Mouse (Mus musculus) c-Kit-positive CD71-positive TER-119-negative erythroid progenitor cells, embryonic 14.5 days (primary cell): ENCODE results near the gene 4931428L18Rik.

ENCODE experiments used
- DNase-seq: peaks from one replicate; pipeline ENCODE4 v3.0.0-alpha.2; 2013; ENCODE audit warnings: low read depth

4931428L18Rik gene

DNA sequence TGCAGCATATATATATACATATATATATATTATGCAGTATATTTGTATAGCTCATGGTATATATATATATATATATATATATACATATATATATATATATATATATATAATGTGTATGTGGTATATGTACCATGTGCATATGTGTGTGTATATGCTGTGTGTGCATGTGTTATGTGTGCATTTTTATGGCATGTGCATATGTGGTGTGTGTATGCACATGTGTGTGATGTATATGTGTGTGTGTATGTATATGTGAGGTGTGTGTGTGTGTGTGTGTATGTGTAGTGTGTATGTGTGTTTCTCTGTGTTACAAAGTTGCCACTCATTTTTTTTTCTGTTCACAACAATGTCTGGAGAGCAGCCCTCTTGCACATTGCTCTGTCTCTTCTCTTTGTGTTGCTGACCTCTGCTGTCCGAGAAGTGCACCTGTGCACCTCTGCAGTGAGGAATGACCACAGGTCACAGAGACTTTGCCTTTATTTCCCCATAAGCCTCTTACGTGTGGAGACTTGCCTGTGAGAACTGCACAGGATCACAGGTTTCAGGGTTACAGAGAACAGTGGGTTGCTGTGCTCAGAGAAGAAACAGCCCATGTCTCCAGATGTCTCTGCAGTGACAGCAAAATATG lies 69.6 kb downstream of the 4931428L18Rik start:
- no peak for DNase-seq

DNA sequence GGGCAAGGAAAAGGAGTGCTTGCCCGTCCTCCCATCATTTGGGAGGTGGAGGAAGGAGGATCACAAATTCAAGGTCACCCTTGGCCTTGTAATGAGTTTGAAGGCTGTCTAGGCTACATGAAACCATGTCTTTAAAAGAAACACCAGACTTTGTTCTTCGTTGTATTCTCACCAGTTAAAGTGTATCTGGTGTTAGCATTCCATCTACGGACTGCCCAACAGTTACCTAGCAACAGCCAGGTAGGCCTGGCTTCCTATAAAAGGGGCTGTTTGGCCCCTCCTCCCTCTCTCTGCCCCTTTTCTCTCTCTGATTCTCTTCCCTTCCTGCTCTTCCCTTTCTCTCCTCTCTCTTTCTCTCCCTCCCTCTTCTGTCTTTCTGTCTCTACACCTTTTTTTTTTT lies 71.9 kb downstream of the 4931428L18Rik start:
- DNase-seq, result no peak

DNA sequence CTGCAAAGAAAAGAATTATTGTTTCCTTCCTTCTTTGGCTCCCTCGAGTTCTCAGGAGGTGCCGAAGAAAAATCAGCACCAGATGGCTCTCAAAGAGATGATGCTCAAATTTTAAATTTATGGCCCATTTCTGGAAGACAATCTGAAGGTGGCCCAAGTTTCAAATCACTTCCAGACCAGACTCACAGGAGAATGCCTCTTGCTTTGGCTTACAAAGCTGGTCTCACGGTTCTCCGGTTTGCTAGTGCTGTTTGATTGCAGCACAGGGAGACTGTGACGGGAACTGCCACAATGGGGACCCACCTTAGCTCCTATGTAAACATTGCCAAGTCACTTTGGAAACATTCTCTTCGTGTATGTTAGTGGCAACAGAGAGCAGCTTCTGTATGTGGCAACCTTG lies 72.8 kb downstream of the 4931428L18Rik start:
- no peak for DNase-seq

DNA sequence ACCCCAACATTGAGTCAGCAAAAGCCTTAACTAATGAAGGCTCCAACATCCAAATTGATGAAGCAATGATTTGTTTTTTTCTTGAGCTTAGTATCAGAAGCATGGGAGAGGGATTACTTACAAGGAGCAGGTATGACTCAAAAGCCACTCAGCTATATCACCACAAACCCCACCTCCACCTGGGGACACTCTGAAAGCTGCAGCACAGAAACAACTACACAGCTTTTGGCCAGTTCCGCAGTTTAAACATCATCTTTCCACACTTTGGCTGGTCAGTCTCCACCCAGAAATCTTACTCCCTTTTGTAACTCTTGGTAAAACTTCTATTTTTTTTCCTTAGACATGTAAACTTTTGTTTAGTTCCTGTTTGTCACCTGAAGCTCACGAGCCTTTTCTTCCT lies 78.9 kb downstream of the 4931428L18Rik start:
- DNase-seq, result no peak

DNA sequence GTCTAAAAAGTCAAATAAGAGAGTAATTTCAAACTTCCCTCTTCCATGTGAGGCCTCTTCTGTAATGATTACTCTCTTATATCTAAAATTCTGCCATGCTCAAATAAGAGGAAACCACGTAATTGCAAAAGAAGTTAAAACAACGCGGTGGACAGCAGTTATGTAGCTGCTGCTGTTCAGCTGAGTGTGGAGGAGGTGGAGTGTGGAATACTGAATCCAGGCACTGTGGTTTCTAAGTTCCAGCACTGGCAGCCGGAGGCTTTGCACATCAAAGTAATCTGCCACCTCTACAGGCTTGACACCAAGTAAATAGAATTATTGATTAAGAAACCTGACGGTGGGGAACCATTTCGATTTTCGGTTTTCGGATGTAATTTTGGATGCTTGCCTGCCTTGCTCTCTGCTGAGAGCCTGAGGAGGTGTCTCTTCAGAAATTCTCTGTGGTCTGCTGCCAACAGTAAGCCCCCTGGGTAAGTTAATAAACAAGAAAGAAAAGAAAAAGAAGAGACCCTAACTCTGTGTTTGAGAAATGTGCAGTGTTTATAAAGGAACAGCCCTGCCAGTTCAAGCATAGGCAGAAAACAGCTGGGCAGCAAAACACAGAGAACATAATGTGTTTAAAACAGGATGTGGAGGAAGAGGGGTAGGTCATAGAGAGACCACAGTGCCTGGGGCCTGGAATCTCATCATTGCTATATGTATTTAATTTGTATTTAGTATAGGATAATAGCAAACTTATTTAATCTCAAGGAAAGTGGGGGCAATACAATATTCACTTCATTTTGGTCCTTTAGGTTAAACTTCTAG lies 80.0 kb downstream of the 4931428L18Rik start:
- no peak for DNase-seq

DNA sequence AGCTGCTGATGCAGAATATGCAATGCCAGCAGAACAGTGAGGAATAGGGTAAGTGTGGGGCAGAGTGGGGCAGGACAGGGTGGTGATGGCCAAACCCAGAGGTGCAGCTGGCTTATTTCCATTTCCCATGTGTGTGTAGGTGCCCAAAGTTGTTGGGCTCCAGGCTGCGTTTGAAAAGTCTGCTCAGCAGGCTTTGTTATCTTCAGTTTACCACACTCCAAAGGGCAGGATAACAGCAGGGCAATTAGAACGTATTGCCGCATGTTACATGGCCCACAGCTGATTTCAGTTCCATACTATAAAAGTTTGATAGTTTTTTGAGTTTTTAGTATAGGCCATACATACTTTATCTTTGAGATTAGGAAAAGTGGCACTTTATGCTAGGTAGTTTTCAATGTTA lies 84.1 kb downstream of the 4931428L18Rik start:
- DNase-seq, result no peak

DNA sequence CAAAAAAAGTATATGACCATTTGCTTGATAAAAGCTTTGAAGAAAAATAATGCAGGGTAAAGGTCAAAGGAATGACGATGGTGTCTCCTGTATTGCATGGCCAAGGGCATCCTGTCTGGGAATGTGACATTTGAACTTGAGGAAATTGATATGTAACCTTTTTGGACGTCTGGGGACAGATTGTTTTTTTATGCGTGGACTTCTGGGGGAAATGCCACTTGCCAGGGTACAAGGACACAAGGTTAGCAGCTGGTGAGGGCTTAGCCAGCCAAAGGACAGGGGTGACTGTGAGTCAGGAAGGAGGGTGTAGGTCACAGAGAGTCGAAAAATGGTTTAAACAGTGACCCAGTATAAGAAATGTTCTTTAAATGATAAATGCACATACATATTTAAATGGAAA lies 109.0 kb downstream of the 4931428L18Rik start:
- no peak for DNase-seq

DNA sequence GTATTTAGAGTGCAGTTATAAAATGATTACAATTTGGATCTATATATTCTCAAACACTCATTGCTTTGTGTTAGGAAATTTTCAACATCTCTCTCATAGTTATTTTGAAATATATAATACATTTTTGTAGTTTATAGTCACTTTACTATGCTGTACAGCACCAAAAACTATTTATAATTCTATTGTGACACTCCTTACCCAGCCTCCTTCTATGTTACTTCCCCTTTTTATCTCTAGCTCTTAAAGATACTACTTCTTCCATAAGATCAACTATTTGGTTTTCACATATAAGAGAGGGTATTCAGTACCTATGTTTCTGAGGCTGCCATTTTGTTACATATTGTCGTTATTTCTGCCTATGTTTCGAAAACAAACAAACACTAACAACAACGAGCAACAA lies 114.5 kb downstream of the 4931428L18Rik start:
- no peak for DNase-seq

DNA sequence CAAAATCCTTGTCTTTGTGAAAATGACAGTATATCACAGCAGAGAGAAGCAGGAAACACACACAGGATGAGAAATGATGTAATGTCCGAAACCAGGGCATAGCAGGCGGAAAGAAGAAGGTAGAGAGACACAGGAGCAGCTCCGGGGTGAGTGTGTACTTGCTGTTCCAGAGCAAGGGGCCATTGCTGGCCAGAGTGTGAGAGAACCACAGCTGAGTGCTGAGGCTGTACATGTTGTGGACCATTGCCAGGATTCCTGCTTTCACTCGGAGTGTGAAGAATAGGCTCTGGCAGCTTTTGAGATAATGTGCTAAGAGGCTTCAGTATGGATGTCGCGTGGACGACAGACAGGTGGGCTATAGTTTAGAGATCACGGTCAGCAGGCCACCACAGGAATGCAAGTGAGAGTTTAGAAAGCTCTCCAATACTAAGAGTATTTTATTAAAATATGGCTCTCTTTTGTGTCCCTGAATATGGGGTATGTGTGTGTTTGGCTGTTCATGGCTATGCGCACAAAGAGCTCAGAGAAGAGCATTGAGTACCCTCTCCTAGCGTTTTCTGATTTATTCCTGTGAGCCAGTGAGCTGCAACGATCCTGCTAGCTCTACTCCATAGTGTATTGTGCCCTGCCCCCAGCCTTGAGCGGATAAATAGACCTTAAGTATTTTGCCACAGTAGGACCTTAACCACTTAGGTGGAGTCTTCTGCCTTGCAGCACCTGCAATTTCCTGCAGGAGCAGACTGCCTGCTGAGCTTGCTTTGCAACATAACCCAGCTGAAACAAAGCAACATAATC lies 119.4 kb downstream of the 4931428L18Rik start:
- no peak for DNase-seq

DNA sequence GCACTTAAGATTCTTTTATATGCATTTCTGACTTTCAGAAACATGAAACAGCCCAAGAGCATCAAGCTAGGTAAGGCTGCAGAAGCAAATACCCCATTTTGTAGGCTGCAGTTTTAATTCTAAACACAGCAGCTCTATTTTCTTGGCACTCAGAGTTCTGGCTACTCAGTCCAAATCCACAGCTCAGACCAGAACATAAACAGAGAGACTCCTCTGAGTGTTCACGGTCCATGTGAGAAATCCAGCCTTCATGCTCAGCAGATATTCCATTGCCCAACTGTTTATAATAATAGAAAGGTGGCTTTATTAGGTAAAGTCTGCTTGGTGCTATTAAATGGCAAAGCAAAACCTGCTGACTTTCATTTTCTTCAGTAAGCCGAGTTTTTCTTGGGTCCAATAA lies 120.2 kb downstream of the 4931428L18Rik start:
- DNase-seq, result no peak

DNA sequence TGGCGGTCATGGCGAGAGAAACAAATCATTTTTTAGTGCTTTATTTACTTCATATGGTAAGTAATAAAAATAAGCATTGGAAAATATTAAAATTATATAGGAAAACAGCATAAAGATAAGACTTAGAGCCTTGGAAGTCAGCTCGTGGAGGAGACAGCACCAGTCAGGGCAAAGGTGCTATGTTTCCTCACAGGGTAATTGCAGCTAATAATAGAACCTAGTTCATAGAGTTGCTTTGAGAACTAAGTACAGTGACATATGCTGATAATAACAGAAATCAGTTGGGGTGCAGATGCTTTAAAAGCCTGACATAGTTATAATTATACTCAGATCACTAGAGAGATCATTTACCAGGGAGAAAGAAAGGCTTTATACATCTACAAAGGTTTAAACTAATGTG lies 125.3 kb downstream of the 4931428L18Rik start:
- DNase-seq, result no peak

DNA sequence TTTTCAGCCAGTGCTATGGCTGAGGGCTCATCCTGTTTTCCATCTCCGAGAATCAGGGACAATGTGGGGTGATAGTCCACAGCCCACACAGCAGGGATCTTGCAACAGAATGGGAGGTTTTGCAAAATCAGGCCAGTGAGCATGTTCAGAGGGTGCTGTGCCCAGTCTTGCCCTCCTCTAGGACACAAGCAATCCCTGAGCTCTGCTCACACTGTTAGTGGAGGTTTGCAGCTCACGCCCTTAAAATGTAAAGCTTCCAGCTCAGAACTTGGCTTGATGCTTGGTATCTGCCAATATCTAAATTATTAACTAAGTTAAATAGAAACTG lies 126.1 kb downstream of the 4931428L18Rik start:
- no peak for DNase-seq

DNA sequence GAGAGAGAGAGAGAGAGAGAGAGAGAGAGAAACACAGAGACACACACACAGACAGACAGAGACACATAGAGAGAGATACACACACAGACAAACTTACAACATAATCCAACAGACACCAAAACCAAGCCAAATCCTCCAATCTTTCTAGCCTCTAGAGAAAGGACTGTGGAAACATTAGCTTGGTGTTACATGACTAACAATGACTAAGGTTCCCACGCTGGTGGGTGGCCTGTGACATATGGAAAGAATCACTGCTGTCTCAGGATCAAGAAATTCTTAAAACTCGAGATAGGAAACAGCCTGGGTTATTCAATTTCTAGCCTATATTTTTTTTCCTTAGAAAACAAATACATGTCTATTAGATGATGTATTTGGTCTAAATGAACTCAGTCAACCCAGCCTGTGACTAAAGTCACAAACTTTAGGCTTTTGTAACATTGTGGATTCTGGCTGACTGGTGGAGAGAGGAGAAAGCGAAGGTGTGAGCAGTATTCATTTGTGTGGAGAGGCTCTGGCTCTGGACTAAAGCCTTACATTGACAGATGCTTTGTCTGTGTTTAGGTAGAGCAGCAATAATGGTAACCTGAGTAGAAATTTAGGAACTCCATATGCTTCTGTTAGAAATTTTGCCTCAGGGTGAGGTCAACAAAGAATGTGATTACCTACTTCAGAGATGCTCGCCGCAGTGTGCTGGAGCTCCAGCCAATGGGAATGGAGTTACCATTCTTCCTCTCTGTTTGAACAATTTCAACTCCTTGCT lies 126.6 kb downstream of the 4931428L18Rik start:
- DNase-seq, result no peak

DNA sequence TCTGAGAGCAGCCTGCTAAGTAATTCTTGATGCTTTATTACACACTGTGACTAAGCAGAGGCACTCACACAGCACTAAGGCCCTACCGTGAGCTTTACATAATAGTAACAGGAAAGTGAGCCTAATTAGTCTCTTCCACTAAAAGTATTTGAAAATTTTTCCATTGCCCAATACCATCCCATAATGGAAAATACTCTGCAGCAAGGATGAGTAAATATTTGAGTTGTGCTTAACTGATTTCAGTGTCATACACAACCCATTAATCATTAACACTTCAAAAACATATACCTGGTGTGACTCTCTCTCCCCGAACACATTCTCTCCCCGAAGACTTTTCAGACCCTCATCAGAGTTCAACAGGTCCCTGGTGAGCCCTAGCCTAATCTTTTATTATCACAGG lies 127.7 kb downstream of the 4931428L18Rik start:
- DNase-seq, result no peak

DNA sequence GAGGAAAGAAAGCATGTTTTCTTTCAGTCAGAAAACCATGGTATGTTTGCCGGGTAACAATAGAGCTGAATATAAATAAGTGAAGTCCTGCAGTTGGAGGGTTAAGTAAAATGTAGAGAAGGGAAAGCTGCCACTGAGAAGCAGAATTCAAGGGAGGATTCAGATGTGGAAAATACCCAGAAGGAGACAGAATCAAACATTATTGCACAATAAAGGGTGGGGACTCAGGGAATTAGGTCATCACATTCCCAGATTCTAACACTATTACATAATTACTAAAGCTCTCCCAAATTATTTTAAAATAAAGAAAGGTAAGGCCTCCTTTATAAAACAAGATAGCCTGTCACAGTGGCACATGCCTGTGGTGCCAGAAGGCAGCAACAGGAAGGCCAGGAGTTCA lies 128.5 kb downstream of the 4931428L18Rik start:
- DNase-seq, result no peak

DNA sequence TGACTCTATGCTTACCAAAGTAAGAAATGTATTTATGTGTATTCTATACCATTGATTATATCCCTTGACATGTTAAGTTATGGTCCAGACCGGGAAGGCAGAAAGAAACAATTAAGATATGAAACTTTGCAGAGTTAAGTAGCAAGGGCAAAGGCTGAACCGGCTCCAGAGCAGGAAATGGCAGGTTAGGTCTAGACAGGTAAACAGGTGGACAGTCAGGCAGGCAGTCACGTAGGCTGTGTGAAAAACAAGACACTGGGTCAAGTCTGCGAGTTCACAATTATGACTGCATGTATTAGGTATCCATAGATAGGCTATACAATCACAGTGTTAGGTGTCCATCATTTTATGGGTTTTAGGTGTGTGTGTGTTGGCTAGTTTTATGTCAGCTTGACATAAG lies 133.8 kb downstream of the 4931428L18Rik start:
- DNase-seq, result no peak

DNA sequence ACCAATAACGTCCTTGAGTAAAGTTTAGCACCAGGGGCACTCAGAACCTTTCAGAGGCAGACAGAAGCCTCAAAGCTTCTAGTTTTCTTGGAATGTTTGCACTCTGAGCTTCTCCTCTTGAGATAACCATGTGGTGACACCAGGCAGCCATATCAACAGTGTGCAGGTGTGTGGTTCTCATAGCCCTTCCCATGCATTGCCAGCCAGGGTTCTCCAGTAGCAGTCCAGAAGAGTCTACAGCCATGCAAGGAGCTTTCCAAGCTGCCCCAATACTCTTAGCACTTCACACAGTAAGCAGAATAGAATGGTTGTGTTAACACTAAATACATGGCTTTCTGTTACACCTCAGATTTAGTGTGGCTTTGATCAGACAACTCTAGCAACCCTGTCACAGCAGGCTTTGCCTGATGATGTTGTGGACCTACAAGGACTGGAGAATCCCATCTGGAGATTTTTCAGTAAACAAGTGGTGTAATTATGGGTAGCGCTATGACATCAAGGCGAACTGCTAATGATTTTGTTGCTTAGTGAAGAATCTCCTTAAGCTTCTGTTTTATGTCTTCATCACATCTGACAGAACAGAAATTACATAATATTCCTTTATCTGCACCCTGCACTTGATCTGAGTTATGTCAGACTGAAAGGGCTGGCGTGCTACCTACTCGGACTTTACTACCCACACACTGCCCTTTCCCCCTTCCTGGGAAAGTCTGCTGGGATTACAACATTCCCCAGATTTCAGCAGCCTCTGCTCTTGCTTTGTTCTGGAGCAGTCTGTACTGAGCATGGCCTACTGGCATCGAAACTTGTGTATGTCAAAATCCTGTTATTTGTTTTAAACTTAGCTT lies 149.7 kb downstream of the 4931428L18Rik start:
- DNase-seq, result no peak

DNA sequence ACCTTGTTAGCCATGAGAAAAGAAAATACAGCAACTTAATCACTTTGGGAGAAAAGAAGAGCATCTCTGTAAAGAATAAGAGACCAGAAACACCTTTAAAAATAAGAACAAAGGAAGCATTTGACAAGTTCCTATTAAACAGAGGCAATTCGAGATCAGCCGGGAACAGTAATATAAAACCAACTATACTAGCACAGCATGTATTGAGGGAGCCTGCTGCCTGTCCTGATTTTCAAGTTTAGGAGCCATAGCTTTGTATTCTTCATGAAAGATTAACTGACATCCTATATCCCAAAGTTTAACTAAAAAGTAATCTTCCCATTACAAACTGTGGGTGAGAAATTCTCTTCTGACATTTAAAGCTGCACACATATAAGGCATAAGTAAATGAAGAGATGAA lies 151.3 kb downstream of the 4931428L18Rik start:
- DNase-seq, result no peak

DNA sequence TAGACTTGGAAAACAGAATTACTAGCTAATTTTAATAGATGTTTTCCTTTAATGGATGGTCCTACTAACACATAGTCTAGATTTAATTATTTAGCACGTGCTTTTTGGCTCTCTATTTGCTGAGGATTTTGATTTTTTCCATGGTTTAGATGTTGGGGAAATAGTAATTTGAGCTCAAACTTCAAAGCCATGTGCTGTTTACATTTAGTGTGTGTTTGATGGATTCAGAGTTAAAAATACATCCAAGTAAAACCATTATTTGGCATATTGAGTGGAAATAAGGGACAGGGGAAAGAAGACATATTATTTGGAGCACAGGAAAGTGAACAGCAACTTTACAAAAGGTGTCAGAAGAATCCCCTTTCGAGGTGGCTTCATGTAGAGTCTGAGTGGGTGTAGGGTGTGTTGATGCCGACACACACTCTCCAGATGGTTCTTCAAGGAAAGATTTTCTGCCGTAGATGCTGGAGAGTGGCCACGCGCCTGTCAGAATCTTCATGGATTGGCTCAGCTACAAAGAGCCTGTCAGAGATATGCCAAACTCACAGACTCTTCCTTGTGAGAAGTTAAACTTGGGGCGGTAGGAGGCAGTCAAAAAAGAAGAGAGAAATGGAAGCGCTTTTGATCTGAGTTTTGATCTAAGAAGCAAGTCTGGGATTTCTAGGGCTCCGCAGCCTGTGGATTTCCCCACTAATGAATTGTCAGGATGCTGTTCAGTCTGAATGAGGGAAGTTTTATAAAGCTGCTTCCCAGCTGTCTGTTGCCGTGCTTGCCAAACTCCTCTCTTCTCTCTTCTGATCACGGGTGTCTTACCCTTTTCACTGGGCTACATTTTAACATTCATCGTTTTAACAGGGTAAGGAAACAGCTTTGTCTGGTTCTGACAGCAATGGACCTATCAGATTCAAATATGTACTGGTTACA lies 157.4 kb downstream of the 4931428L18Rik start:
- no peak for DNase-seq

DNA sequence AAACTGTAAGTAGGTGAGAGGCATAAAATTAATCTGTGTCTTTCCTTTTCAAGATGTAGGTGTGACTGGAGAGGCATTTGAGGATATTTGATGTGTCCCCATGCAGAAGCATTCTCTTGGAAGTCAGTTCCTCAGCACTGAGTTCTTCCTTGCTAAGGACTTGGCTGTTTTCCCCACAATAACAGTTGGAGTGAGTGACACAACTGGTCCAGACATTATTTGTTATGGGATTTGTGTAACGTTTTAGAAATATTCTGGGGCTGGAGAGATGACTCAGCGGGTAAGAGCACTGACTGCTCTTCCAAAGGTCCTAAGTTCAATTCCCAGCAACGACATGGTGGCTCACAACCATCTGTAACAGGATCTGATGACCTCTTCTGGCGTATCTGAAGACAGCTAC lies 162.7 kb downstream of the 4931428L18Rik start:
- DNase-seq, result no peak
